Mouse (Mus musculus) monocyte, adult 5-6 weeks (primary cell): ENCODE data around the gene Nrip1. TPM values are rescaled to one million over a fixed set of nuclear protein-coding genes. Genes with fewer than 3 reads are reported as not detected.

Source experiments
- ATAC-seq: fragments of 153-309, 156-312 bp; replicated peaks from 2 replicates; pipeline ENCODE4 v1.8.0; 2017; ENCODE audit warnings: mild to moderate bottlenecking; ENCODE audit not compliant: low TSS enrichment, insufficient number of reproducible peaks, severe bottlenecking, poor library complexity, low FRiP score
- total RNA-seq: library from RNA; stranded (forward); fragments of 200-1000, 200-491, 200-594 nt; gene quantifications from 3 replicates; pipeline ENCODE4 v1.2.3, GENCODE M21; 2017

Gene Nrip1
- total RNA-seq, 1 experiment from 2014 or later: 29.3 TPM

GRCm38 (mm10) chr16:76355267-76355666 is 18.4 kb downstream of the Nrip1 start:
- no peak for ATAC-seq

- ATAC-seq: no peak
Observed at GRCm38 (mm10) chr16:76354841-76355240, 18.8 kb downstream of the Nrip1 start.

GRCm38 (mm10) chr16:76354289-76354688 is 19.3 kb downstream of the Nrip1 start:
- ATAC-seq: no peak

- ATAC-seq: no peak
Observed at GRCm38 (mm10) chr16:76350922-76351321, 22.7 kb downstream of the Nrip1 start.

GRCm38 (mm10) chr16:76349053-76349452 is 24.6 kb downstream of the Nrip1 start:
- ATAC-seq: no peak

GRCm38 (mm10) chr16:76347719-76348421 is 25.8 kb downstream of the Nrip1 start:
- no peak for ATAC-seq

GRCm38 (mm10) chr16:76346371-76346770 is 27.3 kb downstream of the Nrip1 start:
- no peak for ATAC-seq

GRCm38 (mm10) chr16:76344761-76345368 is 28.8 kb downstream of the Nrip1 start:
- no peak for ATAC-seq

- ATAC-seq: no peak
Observed at GRCm38 (mm10) chr16:76344030-76344429, 29.6 kb downstream of the Nrip1 start.

- peak; percentile 34; the same call in 1 of the 2 replicates for ATAC-seq
Observed at GRCm38 (mm10) chr16:76341636-76342035, 32.0 kb downstream of the Nrip1 start.

- no peak for ATAC-seq
Observed at GRCm38 (mm10) chr16:76339256-76339655, 34.4 kb downstream of the Nrip1 start.

GRCm38 (mm10) chr16:76337351-76337750 is 36.3 kb downstream of the Nrip1 start:
- no peak for ATAC-seq

GRCm38 (mm10) chr16:76336932-76337331 is 36.7 kb downstream of the Nrip1 start:
- peak; percentile 78 for ATAC-seq

- ATAC-seq: no peak
Observed at GRCm38 (mm10) chr16:76335913-76336312, 37.7 kb downstream of the Nrip1 start.

GRCm38 (mm10) chr16:76332127-76332526 is 41.5 kb downstream of the Nrip1 start:
- ATAC-seq: no peak

GRCm38 (mm10) chr16:76331231-76331630 is 42.4 kb downstream of the Nrip1 start:
- no peak for ATAC-seq

- ATAC-seq: no peak
Observed at GRCm38 (mm10) chr16:76325315-76325710, 48.3 kb downstream of the Nrip1 start.

GRCm38 (mm10) chr16:76324411-76325314 is 49.0 kb downstream of the Nrip1 start:
- no peak for ATAC-seq

- ATAC-seq: peak; percentile 76
Observed at GRCm38 (mm10) chr16:76323594-76324307, 49.9 kb downstream of the Nrip1 start.
